Mouse (Mus musculus): Measurements from ENCODE around the gene Rpl28. TPM values are rescaled to one million over a fixed set of nuclear protein-coding genes. Genes with fewer than 3 reads are reported as not detected.
A peak's percentile ranks its signal among the peaks of the same experiment; 100 is the strongest.

Rpl28 gene
- total and polyA plus RNA-seq, 2 experiments: 58.4 to 211 TPM

- no peaks in the 10 kb centered on the region; the same call in 1 of the 2 replicates for H3K4me1 ChIP-seq (ENCODE audit: control insufficient read depth, insufficient read depth, low read length)
- TF ChIP-seq CTCF (IDR thresholded peaks at IDR 0.05; ENCODE audit: low read depth, low read length) (no peak), POLR2A (IDR thresholded peaks at IDR 0.05; ENCODE audit: extremely low read depth, insufficient read depth, low read length) (no peak)
- H3K9ac ChIP-seq (ENCODE audit: low read depth, low read length): no peak overlapping the region
- no peaks in the 10 kb centered on the region for H3K36me3 ChIP-seq (ENCODE audit: control insufficient read depth, insufficient read depth, low read length)
- no peak overlapping the region for H3K27ac ChIP-seq (replicated peaks; ENCODE audit: insufficient read depth, low read depth, low read length)
- H3K27me3 ChIP-seq (ENCODE audit: control insufficient read depth, insufficient read depth, low read length): no peaks in the 10 kb centered on the region
- DNase-seq (ENCODE audit: extremely low read depth, low read depth, low spot score): no peak
- no peaks in the 10 kb centered on the region for H3K79me2 ChIP-seq (ENCODE audit: control insufficient read depth, insufficient read depth, low read length)
- H3K4me3 ChIP-seq (ENCODE audit: insufficient read depth, low read depth, low read length): no peak overlapping the region
- WGBS: 79% methylated on average over 4 of the region's 4 CpGs
These were observed 44.4 kb upstream of the Rpl28 start for GRCm38 (mm10) chr7:4748321-4748720.

DNA sequence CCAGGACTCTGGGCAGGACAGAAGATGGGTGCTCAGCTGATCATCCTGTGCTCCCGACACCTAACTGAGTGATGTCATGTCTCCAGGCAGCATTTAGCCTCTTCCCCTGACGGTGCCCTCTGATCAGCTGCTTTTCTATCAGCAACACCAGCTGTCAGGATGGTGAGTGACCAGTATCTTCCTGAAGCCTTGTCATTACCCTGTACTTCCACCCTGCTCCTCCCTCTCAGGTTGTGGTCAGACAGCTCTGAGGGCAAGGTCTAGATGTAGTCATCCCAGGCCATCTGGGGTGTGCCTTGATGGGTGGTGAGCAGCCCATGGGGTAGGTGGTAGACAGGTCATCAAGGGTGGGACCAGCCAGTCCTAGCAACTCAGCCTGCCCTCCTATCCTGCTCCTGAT lies 43.5 kb upstream of the Rpl28 start:
- Histone ChIP-seq H3K4me1 (ENCODE audit: control insufficient read depth, insufficient read depth, low read length) (no peaks in the 10 kb centered on the region; the same call in 1 of the 2 replicates), H3K79me2 (ENCODE audit: control insufficient read depth, insufficient read depth, low read length) (no peaks in the 10 kb centered on the region), H3K9ac (ENCODE audit: low read depth, low read length) (no peak overlapping the region), H3K4me3 (ENCODE audit: insufficient read depth, low read depth, low read length) (no peak overlapping the region), H3K27ac (replicated peaks; ENCODE audit: insufficient read depth, low read depth, low read length) (no peak overlapping the region), H3K36me3 (ENCODE audit: control insufficient read depth, insufficient read depth, low read length) (no peaks in the 10 kb centered on the region), H3K27me3 (ENCODE audit: control insufficient read depth, insufficient read depth, low read length) (no peaks in the 10 kb centered on the region)
- TF ChIP-seq CTCF (IDR thresholded peaks at IDR 0.05; ENCODE audit: low read depth, low read length) (no peak), POLR2A (IDR thresholded peaks at IDR 0.05; ENCODE audit: extremely low read depth, insufficient read depth, low read length) (no peak)
- WGBS: 93% methylated on average over 2 of the region's 2 CpGs
- DNase-seq (ENCODE audit: extremely low read depth, low read depth, low spot score): no peak

GRCm38 (mm10) chr7:4751971-4752820 lies 40.5 kb upstream of the Rpl28 start:
- TF ChIP-seq POLR2A (IDR thresholded peaks at IDR 0.05; ENCODE audit: extremely low read depth, insufficient read depth, low read length) (no peak), CTCF (IDR thresholded peaks at IDR 0.05; ENCODE audit: low read depth, low read length) (no peak)
- DNase-seq (ENCODE audit: extremely low read depth, low read depth, low spot score): peak; percentile 7
- no peak overlapping the region for H3K27ac ChIP-seq (replicated peaks; ENCODE audit: insufficient read depth, low read depth, low read length)
- 3% methylated on average over 30 of the region's 30 CpGs for WGBS
- H3K79me2 ChIP-seq (ENCODE audit: control insufficient read depth, insufficient read depth, low read length): no peaks in the 10 kb centered on the region
- no peaks in the 10 kb centered on the region for H3K36me3 ChIP-seq (ENCODE audit: control insufficient read depth, insufficient read depth, low read length)
- H3K4me3 ChIP-seq (ENCODE audit: insufficient read depth, low read depth, low read length): peak overlapping the region; percentile 32; the same call in 1 of the 2 replicates
- H3K27me3 ChIP-seq (ENCODE audit: control insufficient read depth, insufficient read depth, low read length): no peaks in the 10 kb centered on the region
- no peak overlapping the region for H3K9ac ChIP-seq (ENCODE audit: low read depth, low read length)
- no peaks in the 10 kb centered on the region; the same call in 1 of the 2 replicates for H3K4me1 ChIP-seq (ENCODE audit: control insufficient read depth, insufficient read depth, low read length)

- TF ChIP-seq POLR2A (IDR thresholded peaks at IDR 0.05; ENCODE audit: extremely low read depth, insufficient read depth, low read length) (no peak), CTCF (IDR thresholded peaks at IDR 0.05; ENCODE audit: low read depth, low read length) (no peak)
- H3K79me2 ChIP-seq (ENCODE audit: control insufficient read depth, insufficient read depth, low read length): no peaks in the 10 kb centered on the region
- H3K4me1 ChIP-seq (ENCODE audit: control insufficient read depth, insufficient read depth, low read length): no peaks in the 10 kb centered on the region; the same call in 1 of the 2 replicates
- no peaks in the 10 kb centered on the region for H3K36me3 ChIP-seq (ENCODE audit: control insufficient read depth, insufficient read depth, low read length)
- no peak within 1 kb of the TSS for H3K27ac ChIP-seq (replicated peaks; ENCODE audit: insufficient read depth, low read depth, low read length)
- 15% methylated on average over 24 of the region's 24 CpGs for WGBS
- H3K4me3 ChIP-seq (ENCODE audit: insufficient read depth, low read depth, low read length): peak within 1 kb of the TSS; percentile 32; the same call in 1 of the 2 replicates
- H3K9ac ChIP-seq (ENCODE audit: low read depth, low read length): no peak within 1 kb of the TSS
- DNase-seq (ENCODE audit: extremely low read depth, low read depth, low spot score): no peak
- H3K27me3 ChIP-seq (ENCODE audit: control insufficient read depth, insufficient read depth, low read length): no peaks in the 10 kb centered on the region
These were observed 39.7 kb upstream of the Rpl28 start, which contains the start of gene Cox6b2 for GRCm38 (mm10) chr7:4752821-4753570. TSS of gene Cox6b2 (minus strand) at chr7:4753094.

DNA sequence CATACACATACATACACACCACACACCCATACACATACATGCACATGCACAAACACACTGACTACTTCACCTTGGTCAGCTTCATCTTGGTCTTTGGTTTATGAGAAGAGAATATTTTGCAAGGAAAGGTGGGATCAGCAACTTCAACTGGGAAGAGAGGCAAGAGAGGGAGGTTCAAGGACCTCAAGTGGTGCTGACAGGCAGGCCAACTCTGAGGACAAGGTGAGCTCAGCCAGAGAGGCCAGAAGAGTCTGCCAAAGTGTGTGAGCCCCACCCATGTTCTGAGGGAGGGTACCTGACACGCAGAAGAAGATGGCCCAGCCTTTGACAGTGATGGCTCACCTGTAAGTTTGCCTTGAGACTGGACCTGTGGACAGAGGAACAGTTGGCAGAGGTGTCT lies 33.0 kb upstream of the Rpl28 start:
- H3K9ac ChIP-seq (ENCODE audit: low read depth, low read length): no peak overlapping the region
- no peaks in the 10 kb centered on the region for H3K27me3 ChIP-seq (ENCODE audit: control insufficient read depth, insufficient read depth, low read length)
- H3K4me1 ChIP-seq (ENCODE audit: control insufficient read depth, insufficient read depth, low read length): no peaks in the 10 kb centered on the region
- no peaks in the 10 kb centered on the region for H3K36me3 ChIP-seq (ENCODE audit: control insufficient read depth, insufficient read depth, low read length)
- TF ChIP-seq CTCF (IDR thresholded peaks at IDR 0.05; ENCODE audit: low read depth, low read length) (no peak), POLR2A (IDR thresholded peaks at IDR 0.05; ENCODE audit: extremely low read depth, insufficient read depth, low read length) (no peak)
- no peaks in the 10 kb centered on the region for H3K79me2 ChIP-seq (ENCODE audit: control insufficient read depth, insufficient read depth, low read length)
- no peak overlapping the region for H3K27ac ChIP-seq (replicated peaks; ENCODE audit: insufficient read depth, low read depth, low read length)
- DNase-seq (ENCODE audit: extremely low read depth, low read depth, low spot score): no peak
- 43% methylated on average over 1 of the region's 1 CpGs for WGBS
- no peak overlapping the region for H3K4me3 ChIP-seq (ENCODE audit: insufficient read depth, low read depth, low read length)
